Mouse (Mus musculus): Measurements from ENCODE around the gene Rps8. TPM values are rescaled to one million over a fixed set of nuclear protein-coding genes. Genes with fewer than 3 reads are reported as not detected.

Rps8 gene
- total RNA-seq, 2 experiments from 2014 or later, result 512 to 526 TPM

- Histone ChIP-seq H3K4me3 (peak overlapping the region; percentile 73), H3K27ac (peak overlapping the region; percentile 45; the same call in 1 of the 2 replicates)
- no peak for DNase-seq (ENCODE audit: extremely low spot score in 1 of 2, low spot score in 2 of 2)
- no peak for TF ChIP-seq CTCF (IDR thresholded peaks at IDR 0.05)
- intact Hi-C loops (cut with DNase I), result loop anchor here (5.0 kb wide), 1 partner anchor 310 kb away; the partner anchor contains the start of gene Hpdl
Observed at GRCm38 (mm10) chr4:117131890-117132793, 23.9 kb downstream of the Rps8 start.

GRCm38 (mm10) chr4:117131198-117131597 lies 24.8 kb downstream of the Rps8 start:
- H3K4me3 ChIP-seq, result no peak overlapping the region
- intact Hi-C loops (cut with DNase I), result loop anchor here (5.0 kb wide), 1 partner anchor 309 kb away; the partner anchor contains the start of gene Hpdl
- DNase-seq (ENCODE audit: extremely low spot score in 1 of 2, low spot score in 2 of 2), result no peak
- no peak for TF ChIP-seq CTCF (IDR thresholded peaks at IDR 0.05)
- H3K27ac ChIP-seq, result 0 out of 2 replicates have a peak overlapping the region, but pooled peaks have one; percentile 1

- intact Hi-C loops (cut with DNase I), result loop anchor here (5.0 kb wide), 1 partner anchor 308 kb away; the partner anchor contains the start of gene Hpdl
- DNase-seq (ENCODE audit: extremely low spot score in 1 of 2, low spot score in 2 of 2), result no peak
- Histone ChIP-seq H3K27ac (no peak overlapping the region), H3K4me3 (no peak overlapping the region)
- no peak for TF ChIP-seq CTCF (IDR thresholded peaks at IDR 0.05)
Observed at GRCm38 (mm10) chr4:117130790-117131189, 25.3 kb downstream of the Rps8 start.

- Histone ChIP-seq H3K27ac (no peak overlapping the region), H3K4me3 (no peak overlapping the region)
- DNase-seq (ENCODE audit: extremely low spot score in 1 of 2, low spot score in 2 of 2), result no peak
- TF ChIP-seq CTCF (IDR thresholded peaks at IDR 0.05), result no peak
- intact Hi-C loops (cut with DNase I), result no loop called here
Observed at GRCm38 (mm10) chr4:117127991-117128686, 27.9 kb downstream of the Rps8 start.

GRCm38 (mm10) chr4:117126675-117127290 lies 29.3 kb downstream of the Rps8 start, which contains the start of gene Tctex1d4:
Gene Tctex1d4 (plus strand): TSS chr4:117126794.
- Histone ChIP-seq H3K4me3 (no peak within 1 kb of the TSS), H3K27ac (peak within 1 kb of the TSS; percentile 98)
- DNase-seq (ENCODE audit: extremely low spot score in 1 of 2, low spot score in 2 of 2), result no peak
- intact Hi-C loops (cut with DNase I), result no loop called here
- TF ChIP-seq CTCF (IDR thresholded peaks at IDR 0.05), result no peak

- no peak for TF ChIP-seq CTCF (IDR thresholded peaks at IDR 0.05)
- no peak overlapping the region for H3K4me3 ChIP-seq
- peak overlapping the region; percentile 98 for H3K27ac ChIP-seq
- DNase-seq (ENCODE audit: extremely low spot score in 1 of 2, low spot score in 2 of 2), result no peak
- intact Hi-C loops (cut with DNase I), result no loop called here
Observed at GRCm38 (mm10) chr4:117125910-117126674, 30.0 kb downstream of the Rps8 start.

GRCm38 (mm10) chr4:117125348-117125909 lies 30.6 kb downstream of the Rps8 start, which contains the start of gene Btbd19:
Gene Btbd19 (minus strand): TSS chr4:117125725.
- DNase-seq (ENCODE audit: extremely low spot score in 1 of 2, low spot score in 2 of 2), result peak; percentile 67 to 70
- peak within 1 kb of the TSS; percentile 98 for H3K27ac ChIP-seq
- no peak for TF ChIP-seq CTCF (IDR thresholded peaks at IDR 0.05)
- intact Hi-C loops (cut with DNase I), result no loop called here
- no peak within 1 kb of the TSS for H3K4me3 ChIP-seq

GRCm38 (mm10) chr4:117124518-117125347 lies 31.3 kb downstream of the Rps8 start:
- intact Hi-C loops (cut with DNase I), result no loop called here
- peak overlapping the region; percentile 98 for H3K27ac ChIP-seq
- DNase-seq (ENCODE audit: extremely low spot score in 1 of 2, low spot score in 2 of 2), result no peak

GRCm38 (mm10) chr4:117124218-117124517 lies 31.9 kb downstream of the Rps8 start:
- no peak for TF ChIP-seq CTCF (IDR thresholded peaks at IDR 0.05)
- no peak overlapping the region for H3K4me3 ChIP-seq
- intact Hi-C loops (cut with DNase I), result no loop called here
- no peak for DNase-seq (ENCODE audit: extremely low spot score in 1 of 2, low spot score in 2 of 2)
- H3K27ac ChIP-seq, result peak overlapping the region; percentile 98

More at GRCm38 (mm10) chr4:117124518-117125347, 31.3 kb downstream of the Rps8 start:
- no peak for TF ChIP-seq CTCF (IDR thresholded peaks at IDR 0.05)
- no peak overlapping the region for H3K4me3 ChIP-seq
